Mouse (Mus musculus) naive thymus-derived CD4-positive, alpha-beta T cell, adult 2 months (primary cell): ENCODE results near the gene Hnrnpa3.
"Not testable (repeated sequence)": the region's sequence is repeated elsewhere in the genome, so short reads cannot be mapped to it uniquely, and the experiment has no call there.

Source experiments
- DNase-seq: peaks from one replicate; pipeline ENCODE4 v3.0.0-alpha.2; 2011; ENCODE audit warnings: low read depth

Hnrnpa3 gene

DNA sequence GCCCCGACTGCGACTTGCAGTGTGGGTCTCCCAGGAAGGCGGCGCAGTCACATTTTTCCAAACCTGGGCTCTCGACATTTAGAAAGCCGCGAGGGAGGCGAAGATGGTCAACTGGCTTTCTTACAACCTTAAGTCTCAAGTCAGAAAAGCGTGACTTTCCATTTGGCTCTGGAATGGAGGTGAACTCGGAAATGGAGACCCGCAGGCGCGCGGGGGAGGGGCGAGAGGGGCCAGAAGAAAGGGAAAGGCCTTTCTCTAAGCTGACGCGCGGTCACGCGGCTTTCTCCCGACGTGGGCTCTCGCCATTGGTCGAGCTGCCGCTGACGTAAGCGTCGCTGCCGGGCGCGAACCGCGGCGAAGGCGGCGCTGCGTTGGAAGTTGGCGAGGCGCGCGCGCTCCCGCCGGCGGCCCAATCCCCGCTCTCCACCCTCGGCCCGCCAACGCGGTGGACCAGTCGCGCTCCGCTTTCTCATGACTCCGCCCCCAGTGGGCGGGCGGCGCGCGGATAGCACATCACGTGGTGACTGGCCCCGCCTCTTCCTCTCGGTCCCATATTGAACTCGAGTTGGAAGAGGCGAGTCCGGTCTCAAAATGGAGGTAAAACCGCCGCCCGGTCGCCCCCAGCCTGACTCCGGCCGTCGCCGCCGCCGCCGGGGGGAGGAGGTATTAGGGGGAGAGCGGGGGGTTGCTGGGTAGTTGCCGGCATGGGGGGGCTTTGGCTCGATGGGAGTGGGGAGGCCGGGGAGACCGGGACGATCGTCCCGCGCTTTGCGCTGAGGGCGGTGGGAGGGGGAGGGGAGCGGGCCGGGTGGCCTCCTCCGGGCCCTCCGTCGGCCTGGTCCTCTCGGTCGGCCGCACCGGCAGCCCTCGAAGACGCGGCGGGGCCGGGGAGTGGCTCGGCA lies at the start of gene Hnrnpa3:
Gene Hnrnpa3 (plus strand): TSS at position 535 of the 902 bp plus-strand sequence.
- DNase-seq, result peak; percentile 99

DNA sequence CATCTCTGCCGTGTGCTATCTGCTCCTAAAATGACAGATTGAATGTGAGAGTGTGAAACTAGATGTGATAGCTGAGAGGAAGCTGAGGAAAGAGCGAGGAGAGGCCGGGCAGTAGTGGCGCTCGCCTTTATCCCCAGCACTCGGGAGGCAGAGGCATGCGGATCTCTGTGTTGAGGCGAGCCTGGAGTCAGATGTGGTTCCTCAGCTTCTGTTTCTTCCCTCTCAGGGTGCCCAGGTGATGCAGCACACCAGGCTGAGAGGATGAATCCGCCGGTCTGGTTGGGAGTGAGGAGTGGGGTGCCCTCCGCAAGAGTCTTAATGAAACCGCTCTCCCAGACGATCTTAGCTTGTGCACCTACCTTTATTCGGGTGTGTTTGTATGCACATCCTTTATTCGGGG lies 49.1 kb upstream of the Hnrnpa3 start:
- DNase-seq, result no peak

DNA sequence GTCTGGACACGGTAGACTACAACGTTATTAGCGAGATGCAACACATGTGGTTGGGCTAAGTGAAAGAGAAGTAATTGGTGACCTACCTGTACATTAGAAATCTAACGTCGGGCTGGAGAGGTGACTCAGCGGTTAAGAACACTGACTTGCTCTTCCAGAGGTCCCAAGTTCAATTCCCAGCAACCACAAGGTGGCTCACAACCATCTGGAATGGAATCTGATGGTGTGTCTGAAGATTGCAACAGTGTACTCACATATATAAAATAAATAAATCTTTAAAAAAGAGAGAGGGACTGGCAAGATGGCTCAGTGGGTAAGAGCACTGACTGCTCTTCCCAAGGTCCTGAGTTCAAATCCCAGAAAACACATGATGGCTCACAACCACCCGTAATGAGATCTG lies 48.5 kb upstream of the Hnrnpa3 start:
- DNase-seq, result not testable (repeated sequence)

DNA sequence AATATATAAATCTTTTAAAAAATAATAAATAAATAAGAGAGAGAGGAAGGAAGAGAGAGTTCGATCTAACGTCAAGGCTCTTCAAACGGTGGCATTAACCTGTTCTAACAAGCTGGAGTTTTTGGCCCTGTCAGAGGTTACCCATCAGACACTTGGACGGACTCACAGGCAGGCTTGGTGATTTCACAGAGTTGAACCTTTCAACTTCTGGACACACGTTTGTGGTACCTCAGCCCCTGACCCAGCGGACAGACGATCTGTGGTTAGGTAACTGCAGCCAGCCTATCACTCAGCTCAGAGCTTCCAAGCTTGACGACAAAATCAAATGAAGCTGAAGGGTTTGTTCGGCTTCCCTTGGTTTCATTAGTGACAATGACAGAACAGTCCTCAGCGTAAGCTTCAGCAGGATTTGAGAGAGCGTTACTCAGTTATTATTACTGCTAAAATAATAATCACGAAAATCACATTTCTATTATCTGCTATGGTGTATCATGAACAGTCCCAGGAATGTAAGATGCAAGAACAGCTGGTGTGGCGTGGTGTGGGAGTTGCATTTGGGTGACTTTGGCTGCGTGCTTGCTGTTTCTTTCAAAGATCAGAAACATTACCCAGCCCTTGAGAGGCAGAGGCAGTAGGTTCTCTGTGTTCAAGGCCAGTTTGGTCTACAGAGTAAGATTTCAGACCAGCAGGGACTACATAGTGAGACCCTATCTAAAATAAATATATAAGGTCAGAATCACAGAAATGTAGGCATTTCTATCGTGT lies 47.8 kb upstream of the Hnrnpa3 start:
- DNase-seq, result no peak

DNA sequence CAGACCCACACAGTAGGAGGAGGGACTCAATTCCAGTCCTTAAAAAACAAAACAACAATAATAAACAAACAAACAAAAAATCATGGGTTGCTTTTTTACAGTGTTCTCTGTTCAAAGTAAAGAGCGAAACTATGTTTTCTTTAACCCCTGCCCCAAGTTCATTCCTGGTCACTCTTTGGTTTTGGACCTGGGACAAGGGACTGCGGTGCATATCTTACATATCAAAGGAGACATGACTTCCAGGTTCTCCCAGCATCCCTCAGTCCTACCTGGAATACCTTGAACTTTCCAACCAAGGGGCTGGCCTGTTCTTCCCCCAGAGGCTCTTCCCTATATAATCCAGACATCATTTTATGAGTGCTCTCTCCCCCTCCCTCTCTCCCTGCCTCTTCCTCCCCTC lies 47.1 kb upstream of the Hnrnpa3 start:
- no peak for DNase-seq

DNA sequence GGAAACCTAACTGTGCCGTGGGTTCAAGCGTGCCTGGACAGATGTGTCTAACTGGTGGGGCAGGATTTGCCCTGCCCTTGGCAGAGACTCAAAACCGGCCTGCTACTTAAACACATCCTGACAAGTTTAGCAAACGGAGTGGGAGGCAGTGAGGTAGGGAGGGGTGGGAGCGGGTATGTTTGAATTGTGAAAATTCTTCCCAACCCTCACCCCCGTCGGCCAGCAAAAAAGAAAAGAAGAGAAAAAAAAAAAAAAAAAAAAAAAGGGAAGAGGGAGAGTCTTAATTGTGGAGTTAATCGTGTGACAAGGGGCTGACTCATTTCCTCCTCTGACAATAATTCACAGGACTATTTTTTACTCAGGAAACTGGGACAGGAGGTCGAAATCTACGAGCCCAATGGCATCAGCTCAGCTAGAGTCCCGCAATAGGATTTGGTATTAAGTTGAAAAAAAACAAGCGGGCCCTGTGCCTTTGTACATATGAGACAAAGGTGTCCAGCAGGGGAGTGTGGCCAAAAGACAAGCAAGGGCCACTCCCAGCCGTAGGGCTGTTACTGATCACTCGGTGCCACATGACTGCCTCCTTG lies 46.0 kb upstream of the Hnrnpa3 start:
- DNase-seq, result no peak

DNA sequence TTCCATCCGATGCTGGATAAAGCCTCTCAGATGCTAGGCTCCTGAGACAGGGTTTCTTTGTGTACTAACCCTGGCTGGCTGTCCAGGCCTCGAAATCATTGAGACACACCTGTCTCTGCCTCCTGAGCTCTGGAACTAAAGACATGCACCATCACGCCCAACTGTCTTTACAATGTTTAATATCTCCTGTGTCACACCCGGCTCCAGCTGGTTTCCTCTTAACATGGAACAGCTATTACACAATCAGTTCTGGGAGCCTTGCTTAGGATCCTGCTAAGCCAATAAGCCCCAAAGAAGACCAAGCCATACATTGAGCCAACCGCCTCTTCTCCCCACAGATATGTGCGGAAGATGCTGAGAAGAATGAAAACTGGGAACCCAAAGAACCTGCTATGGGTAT lies 44.5 kb upstream of the Hnrnpa3 start:
- DNase-seq, result no peak

DNA sequence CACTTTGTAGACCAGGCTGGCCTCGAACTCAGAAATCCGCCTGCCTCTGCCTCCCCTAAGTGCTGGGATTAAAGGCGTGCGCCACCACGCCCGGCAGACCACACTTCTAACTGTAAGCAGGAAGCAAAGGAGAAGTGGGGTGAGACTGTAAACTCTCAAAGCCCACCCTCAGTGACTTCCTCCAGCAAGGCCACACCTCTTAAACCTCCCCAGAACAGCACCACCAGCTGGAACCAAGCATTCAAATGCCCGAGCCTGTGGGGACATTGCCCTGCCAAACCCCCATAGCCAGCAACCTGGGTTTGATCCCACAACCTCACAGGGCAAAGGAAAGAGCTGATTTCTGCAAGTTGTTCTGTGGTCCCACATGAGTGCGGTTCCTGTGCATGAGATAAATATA lies 42.1 kb upstream of the Hnrnpa3 start:
- DNase-seq, result no peak

DNA sequence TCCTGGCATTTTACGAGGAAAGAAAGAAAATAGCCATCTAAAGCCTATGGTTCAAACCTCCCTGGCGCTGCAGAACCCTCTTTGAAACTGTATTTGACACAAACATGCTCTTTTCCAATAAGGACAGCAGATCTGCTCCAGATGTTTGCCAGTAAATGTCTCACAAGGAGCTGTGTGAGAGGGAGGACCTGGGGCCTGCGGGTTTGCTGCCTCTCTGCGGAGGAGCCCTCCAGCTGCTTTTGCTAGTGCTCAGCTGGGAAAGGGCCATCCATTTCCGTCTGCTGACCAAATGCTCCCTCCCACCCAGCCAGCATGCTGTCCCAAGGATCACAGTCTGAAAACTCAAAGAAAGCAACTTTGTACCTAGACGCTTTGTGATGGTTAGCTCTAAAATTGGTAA lies 40.3 kb upstream of the Hnrnpa3 start:
- no peak for DNase-seq

DNA sequence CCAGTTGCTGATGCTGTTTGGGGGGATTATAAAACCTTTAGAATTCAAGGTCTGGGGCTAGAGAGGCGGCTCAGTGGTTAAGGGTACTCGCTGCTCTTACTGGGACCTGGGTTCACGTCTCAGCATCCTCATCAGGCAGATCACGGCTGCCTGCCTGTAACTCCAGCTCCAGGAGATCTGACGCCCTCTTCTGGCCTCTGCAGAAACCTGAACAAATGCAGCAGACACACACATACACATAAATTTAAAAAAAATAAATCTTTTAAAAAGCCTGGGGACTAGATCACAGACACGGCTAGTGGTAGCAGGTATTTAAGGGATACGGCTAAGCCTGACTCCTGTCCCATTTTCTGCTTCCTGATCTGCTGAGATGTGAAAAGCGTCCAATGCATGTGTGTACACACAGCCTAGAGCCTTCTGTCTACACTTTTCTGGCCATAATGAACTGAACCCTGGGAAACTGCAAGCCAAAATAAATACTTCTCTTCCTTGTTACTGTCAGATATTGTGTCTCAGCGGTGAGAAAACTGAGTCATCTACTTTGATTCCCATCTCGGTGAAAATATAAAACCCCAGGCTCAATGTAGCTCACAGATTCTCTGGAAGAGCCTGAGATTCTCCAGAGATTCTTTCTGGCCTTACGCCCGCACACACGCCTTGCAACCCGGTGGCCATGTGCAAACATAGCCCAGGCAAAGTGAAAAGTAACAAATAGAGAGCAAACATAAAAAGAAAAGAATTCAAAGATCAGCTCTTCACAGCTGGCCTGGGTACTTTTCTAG lies 37.0 kb upstream of the Hnrnpa3 start:
- DNase-seq, result no peak

DNA sequence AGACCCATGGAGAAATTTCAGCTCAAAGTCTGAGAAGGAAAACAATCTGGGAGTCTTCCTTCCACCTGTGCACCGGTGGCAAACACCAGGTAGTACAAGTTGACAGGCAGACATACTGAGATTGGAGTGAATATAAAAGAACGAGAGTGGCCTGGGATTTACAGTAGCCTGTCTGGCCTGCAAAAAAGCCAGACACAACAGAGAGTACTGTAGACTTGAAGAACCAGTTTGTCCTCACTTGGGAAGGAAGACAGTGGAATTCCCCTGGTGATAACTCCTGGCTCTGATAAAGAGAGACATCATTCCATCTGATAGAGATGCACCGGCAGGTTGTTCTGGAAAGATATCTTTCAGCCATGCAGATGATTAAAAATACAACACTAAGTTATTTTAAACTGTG lies 34.0 kb upstream of the Hnrnpa3 start:
- no peak for DNase-seq

DNA sequence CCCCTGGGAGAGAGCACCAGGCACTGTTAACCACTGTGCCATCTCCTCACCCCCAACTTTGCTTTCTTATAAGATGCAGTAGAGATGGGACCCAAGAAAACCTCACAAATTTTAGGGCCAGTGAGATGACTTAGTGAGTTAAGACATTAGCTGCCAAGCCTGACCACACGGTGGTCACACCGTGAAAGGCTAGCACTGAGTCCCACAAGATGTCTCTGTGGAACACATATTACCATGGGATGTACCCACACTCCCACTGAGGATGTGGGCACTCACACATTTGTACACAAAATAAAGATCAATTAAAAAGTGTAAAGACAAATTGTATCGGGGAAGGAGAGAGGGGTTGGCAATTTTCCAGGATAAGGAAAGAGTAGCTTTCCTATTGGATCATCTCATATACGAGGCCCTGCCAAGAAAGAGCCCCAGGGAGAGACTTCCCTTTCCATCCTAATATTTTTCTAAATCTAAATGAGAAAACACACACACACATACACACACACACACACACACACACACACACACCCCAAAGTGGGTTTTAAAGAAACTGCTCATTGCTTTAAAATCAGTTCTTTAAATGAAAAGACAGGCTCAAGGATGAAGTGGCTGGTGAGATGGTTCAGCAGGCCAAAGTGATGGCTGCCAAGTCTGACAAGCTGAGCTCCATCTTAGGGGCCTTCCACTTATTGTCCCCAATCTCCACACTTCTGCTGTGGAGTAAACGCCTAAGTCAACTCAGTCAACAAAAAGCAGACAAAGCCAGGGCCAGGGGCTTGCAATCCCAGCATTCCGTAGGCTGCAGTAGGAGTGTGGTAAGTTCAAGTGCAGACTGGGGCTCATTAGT lies 32.2 kb upstream of the Hnrnpa3 start:
- no peak for DNase-seq

DNA sequence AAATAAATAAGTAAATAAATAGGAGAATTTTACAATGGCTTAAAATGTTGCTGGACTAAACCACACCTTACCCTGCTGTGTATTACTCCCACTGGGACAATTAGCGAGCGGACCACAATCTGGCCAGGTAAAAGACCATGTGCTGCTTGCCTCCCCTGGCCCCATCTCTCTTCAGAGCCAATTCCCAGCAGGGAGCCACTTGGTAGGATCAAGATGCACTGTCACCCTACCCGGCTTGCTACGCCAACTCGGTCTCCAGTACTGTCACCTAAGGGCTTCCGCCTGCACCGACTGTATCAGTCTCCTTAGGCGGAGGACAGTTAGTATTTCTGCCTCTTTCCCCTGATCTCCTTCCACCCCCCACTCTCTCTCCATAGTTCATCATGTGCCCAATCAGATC lies 30.6 kb upstream of the Hnrnpa3 start:
- DNase-seq, result no peak

DNA sequence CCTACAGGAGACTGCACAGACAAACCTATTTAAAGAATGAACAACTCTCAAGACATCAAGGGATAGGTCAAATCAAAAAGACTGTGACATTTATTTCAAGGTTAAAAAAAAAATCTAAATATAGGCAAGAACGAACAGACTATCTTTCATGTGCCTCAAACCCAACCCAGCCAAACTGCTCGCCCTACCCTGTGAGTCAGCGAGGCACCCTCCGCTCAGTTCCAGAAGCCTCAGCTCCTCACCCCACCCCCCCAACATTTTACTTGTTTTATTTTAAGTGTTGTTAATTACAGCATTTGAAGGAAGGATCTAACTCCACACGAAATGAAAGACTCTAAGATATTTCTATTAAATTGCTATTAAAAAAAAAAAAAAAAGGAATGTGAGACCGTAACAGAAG lies 27.6 kb upstream of the Hnrnpa3 start:
- no peak for DNase-seq

DNA sequence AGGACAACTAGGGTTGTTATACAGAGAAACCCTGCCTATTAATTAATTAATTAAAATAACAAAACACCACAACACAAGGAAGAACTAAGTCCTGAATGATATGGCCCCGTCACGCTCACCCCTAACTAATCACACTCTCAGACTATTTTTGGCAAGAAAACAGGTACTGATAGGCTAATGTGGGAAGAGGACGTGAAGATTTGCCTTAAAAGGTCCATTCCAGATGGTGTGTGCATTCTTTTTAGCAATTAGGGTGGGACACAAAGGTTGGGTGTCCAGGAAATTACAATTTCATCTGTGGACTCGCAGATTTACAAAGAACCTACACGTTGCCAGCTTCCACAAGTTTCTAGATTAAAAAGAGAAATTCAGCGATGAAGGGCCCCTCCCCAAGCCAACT lies 27.0 kb upstream of the Hnrnpa3 start:
- DNase-seq, result no peak

DNA sequence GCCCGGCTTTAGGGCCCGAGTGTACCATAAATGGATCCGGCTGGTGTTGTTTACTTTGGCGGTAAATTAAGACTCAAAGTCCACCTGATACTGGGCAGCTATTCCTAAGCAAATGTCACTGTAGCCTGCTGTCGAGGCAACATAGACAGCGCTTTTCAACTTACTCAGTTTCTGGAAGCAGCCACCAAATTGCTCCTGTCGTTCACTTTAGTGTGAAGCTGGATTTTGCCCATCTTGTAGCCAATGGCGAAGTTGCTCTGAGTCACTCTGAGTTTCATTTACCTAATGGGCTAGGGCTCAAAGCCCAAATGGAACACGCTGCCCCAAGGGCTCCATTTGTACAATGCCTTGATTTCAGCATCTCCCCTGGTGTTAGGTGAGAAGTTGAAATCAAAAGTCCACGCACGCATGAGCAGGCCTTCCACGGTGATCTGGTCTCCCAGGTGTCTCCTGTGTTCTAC lies 26.3 kb upstream of the Hnrnpa3 start:
- DNase-seq, result no peak

DNA sequence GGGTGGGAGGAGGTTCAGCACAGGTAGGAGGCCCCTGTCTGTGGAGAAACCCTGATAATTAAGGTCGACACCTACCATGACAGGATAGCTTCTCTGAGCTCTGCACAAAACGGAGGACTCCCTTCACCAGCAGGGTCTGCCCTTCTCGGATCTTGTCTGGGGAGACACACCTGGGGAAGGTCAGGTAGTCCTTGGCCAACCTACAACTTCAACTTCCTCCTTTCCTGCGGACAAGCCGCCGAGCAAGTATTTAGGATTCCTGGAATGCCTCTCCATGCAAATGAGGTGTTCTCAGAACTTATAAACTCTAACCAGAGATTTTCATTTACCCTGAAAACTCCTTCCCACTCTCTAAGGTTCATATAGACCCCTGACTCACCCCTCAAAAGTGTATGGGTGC lies 25.7 kb upstream of the Hnrnpa3 start:
- DNase-seq, result no peak

DNA sequence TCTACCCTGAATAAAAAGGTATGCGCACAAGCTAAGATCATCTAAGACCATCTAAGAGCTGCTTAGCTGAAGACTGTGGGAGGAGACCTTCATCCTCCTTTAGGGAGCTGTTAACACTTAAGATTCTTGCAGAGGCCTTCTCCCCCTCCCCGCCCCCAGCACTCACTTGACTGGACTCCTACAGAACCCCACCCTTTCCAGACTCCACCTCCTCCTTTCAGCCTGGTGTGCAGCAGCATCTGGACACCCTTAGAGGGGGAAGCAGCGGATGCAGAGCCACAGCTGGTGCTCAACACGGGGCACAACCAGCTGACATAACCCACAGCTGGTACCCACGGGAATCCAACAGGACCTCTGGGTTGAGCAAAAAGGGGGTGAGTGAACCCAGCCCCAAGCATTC lies 25.3 kb upstream of the Hnrnpa3 start:
- DNase-seq, result no peak

DNA sequence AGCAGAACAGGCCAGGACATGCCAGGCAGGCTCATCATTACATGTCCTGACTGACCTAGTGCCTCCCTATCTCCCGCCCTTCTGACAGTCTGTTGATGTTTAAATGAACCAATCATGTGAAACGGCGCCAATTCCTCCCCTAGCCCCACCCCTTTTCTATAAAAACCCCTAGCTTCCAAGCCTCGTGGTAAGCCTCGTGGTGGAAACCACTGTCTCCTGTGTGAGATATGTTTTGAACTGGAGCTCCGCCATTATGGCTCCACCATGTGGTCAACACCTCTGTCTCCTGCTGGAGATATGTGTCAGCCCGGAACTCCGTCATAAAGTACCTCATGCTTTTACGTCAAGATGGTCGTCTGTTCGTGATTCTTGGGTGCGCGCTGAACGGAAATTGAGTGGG lies 24.6 kb upstream of the Hnrnpa3 start:
- not testable (repeated sequence) for DNase-seq

DNA sequence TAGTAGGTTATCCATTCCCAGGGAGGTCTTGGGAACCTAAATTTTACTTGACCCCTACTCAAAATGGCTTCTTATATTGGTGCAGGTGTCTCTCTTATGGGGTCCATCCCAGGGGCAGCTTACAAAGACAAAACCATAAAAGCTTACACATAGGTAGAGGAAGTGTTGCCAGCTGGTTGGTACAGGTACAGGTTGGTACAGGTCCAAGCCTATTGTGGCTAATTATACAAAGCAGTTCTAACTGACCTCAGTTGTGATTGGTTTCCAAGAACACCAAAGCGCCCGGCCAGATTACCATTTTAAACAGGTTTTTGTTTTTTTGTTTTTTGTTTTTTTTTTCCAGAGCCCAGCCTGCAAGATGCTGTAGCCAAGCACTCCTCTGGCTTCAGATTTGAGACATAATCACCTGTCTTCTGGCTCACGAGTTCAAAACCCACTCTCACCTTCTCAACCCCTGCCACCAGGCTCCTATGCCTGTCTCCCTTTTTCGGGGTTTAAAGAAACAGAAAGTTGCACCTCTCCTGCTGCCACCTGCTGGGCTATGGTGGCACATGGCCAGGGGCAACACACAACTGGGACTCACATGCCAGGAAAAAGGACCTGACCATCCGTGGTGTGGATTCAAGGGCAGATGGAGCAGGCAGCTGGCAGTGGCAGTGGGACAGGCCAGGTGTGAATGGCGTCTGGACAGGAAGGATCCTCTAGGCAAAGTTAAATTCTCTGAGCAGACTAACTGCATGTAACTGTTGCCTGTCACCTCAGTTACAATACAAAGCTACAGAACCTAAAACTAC lies 22.6 kb upstream of the Hnrnpa3 start:
- DNase-seq, result peak; percentile 85

DNA sequence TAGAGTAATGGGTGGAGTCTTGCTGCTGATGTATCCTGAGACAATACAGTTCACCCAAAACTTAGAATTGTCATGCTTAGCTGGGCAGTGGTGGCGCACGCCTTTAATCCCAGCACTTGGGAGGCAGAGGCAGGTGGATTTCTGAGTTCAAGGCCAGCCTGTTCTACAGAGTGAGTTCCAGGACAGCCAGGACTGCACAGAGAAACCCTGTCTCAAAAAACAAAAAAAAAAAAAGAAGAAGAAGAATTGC lies 22.1 kb upstream of the Hnrnpa3 start:
- DNase-seq, result not testable (repeated sequence)
